Mouse (Mus musculus) C2C12 (cell line): ENCODE results near the gene Raph1. TPM values are rescaled to one million over a fixed set of nuclear protein-coding genes. Genes with fewer than 3 reads are reported as not detected.

Experiments
- H3K27me3 ChIP-seq: one replicate; pipeline ENCODE4 v1.6.1; 2011; ENCODE audit not compliant: control insufficient read depth, insufficient read depth, insufficient read length
- H3K36me3 ChIP-seq: one replicate; pipeline ENCODE4 v1.6.1; 2011; ENCODE audit not compliant: control insufficient read depth, insufficient read depth
- H3K4me3 ChIP-seq: one replicate; pipeline ENCODE4 v1.5.1; 2011; ENCODE audit warnings: mild to moderate bottlenecking, control low read depth; ENCODE audit not compliant: poor library complexity, insufficient read depth, severe bottlenecking
- H3K79me2 ChIP-seq: one replicate; pipeline ENCODE4 v1.6.1; 2011; ENCODE audit not compliant: control insufficient read depth, insufficient read depth
- H3K79me3 ChIP-seq: one replicate; pipeline ENCODE4 v1.6.1; 2011; ENCODE audit warnings: low read depth, control low read depth
- H3ac ChIP-seq: one replicate; pipeline ENCODE3; 2011; ENCODE audit warnings: low read depth; ENCODE audit not compliant: control insufficient read depth, insufficient read length
- CEBPB ChIP-seq: IDR thresholded peaks from one replicate; pipeline ENCODE4 v1.6.1; 2011; ENCODE audit warnings: low read depth, mild to moderate bottlenecking, control low read depth, moderate library complexity
- CTCF ChIP-seq: IDR thresholded peaks from one replicate; pipeline ENCODE4 v1.5.1; 2011; ENCODE audit not compliant: control insufficient read depth, insufficient read depth, insufficient read length
- FOSL1 ChIP-seq: IDR thresholded peaks from one replicate; pipeline ENCODE4 v1.8.0; 2011; ENCODE audit warnings: mild to moderate bottlenecking, low read length; ENCODE audit not compliant: poor library complexity, insufficient read depth, severe bottlenecking
- MAX ChIP-seq: IDR thresholded peaks from one replicate; pipeline ENCODE4 v1.6.1; 2011; ENCODE audit warnings: mild to moderate bottlenecking, control low read depth
- MYOD1 ChIP-seq: IDR thresholded peaks from one replicate; pipeline ENCODE4 v1.6.1; 2011; ENCODE audit warnings: low read depth; ENCODE audit not compliant: control insufficient read depth, insufficient read length
- MYOG ChIP-seq: IDR thresholded peaks from one replicate; pipeline ENCODE4 v1.6.1; 2011; ENCODE audit not compliant: control insufficient read depth, insufficient read length; ENCODE audit errors: extremely low read depth
- USF1 ChIP-seq: IDR thresholded peaks from one replicate; pipeline ENCODE4 v1.6.1; 2011; ENCODE audit warnings: low read depth, mild to moderate bottlenecking, control low read depth, moderate library complexity
- polyA plus RNA-seq: library from polyadenylated mRNA; unstranded; fragments of >200 nt; fragmentation: generic; extraction: Trizol; gene quantifications from one replicate; pipeline ENCODE4 v1.2.1, GENCODE M21; 2012; ENCODE audit warnings: missing spikeins

The Raph1 gene
- polyA plus RNA-seq, 1 experiment = 9.5 TPM

DNA sequence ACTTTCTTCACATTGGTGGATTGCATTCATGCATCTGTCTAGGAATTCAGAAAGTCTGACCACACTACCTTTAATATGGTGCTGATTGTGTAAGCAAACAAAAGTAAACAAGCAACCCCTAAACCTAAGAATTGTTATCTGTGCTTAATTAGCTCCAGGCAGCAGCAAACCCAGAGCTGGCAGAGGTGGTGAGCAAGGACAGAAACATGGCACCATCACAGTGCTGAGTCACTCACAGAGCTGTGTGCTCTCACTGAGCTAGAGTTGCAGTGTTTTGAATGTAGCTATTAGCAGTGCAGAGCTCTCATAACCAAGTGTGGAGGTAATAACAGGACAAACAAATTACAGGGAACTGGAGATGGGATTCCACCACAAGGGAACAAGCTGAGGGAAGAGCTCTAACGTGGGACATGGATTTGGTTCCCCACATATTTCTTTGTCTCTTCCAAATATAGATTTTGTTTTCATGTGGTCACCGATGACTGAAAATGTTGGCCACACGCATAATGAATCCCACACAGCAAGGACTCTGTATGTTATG lies 37.6 kb upstream of the Raph1 start:
- TF ChIP-seq FOSL1 (no peak), MYOG (no peak), CEBPB (no peak), MYOD1 (no peak), MAX (no peak), CTCF (no peak), USF1 (no peak)
- H3ac ChIP-seq = no peak overlapping the region
- no peaks in the 10 kb centered on the region for H3K36me3 ChIP-seq
- no peak overlapping the region for H3K4me3 ChIP-seq
- no peaks in the 10 kb centered on the region for H3K79me3 ChIP-seq
- H3K79me2 ChIP-seq = no peaks in the 10 kb centered on the region
- no peaks in the 10 kb centered on the region for H3K27me3 ChIP-seq

GRCm38 (mm10) chr1:60600682-60601081 lies 33.8 kb upstream of the Raph1 start:
- Histone ChIP-seq H3K36me3 (no peaks in the 10 kb centered on the region), H3K27me3 (no peaks in the 10 kb centered on the region), H3K79me3 (no peaks in the 10 kb centered on the region), H3K79me2 (no peaks in the 10 kb centered on the region), H3ac (no peak overlapping the region), H3K4me3 (no peak overlapping the region)
- TF ChIP-seq MYOD1 = no peak
- no peak for TF ChIP-seq CTCF
- no peak for TF ChIP-seq MYOG
- no peak for TF ChIP-seq CEBPB
- TF ChIP-seq USF1 = no peak
- TF ChIP-seq MAX = no peak

- Histone ChIP-seq H3K79me3 (no peaks in the 10 kb centered on the region), H3K27me3 (no peaks in the 10 kb centered on the region), H3ac (no peak overlapping the region), H3K36me3 (no peaks in the 10 kb centered on the region), H3K79me2 (no peaks in the 10 kb centered on the region), H3K4me3 (no peak overlapping the region)
- TF ChIP-seq CTCF = no peak
- TF ChIP-seq MYOG = no peak
- no peak for TF ChIP-seq MYOD1
- TF ChIP-seq CEBPB = no peak
- no peak for TF ChIP-seq FOSL1
Measured at GRCm38 (mm10) chr1:60599926-60600325, 33.0 kb upstream of the Raph1 start.

- TF ChIP-seq MYOG (no peak), CTCF (no peak), CEBPB (peak; percentile 81), MYOD1 (no peak), MAX (no peak), USF1 (no peak), FOSL1 (no peak)
- H3K79me3 ChIP-seq = no peaks in the 10 kb centered on the region
- H3K36me3 ChIP-seq = no peaks in the 10 kb centered on the region
- no peaks in the 10 kb centered on the region for H3K79me2 ChIP-seq
- H3K27me3 ChIP-seq = no peaks in the 10 kb centered on the region
- no peak overlapping the region for H3ac ChIP-seq
- H3K4me3 ChIP-seq = no peak overlapping the region
Measured at GRCm38 (mm10) chr1:60599013-60599701, 32.3 kb upstream of the Raph1 start.

- no peaks in the 10 kb centered on the region for H3K36me3 ChIP-seq
- no peak overlapping the region for H3ac ChIP-seq
- no peak overlapping the region for H3K4me3 ChIP-seq
- no peaks in the 10 kb centered on the region for H3K79me3 ChIP-seq
- H3K79me2 ChIP-seq = no peaks in the 10 kb centered on the region
- TF ChIP-seq CEBPB (no peak), CTCF (no peak), FOSL1 (no peak), MYOD1 (no peak), USF1 (no peak), MAX (no peak), MYOG (no peak)
- H3K27me3 ChIP-seq = no peaks in the 10 kb centered on the region
Measured at GRCm38 (mm10) chr1:60596386-60597320, 29.7 kb upstream of the Raph1 start.

DNA sequence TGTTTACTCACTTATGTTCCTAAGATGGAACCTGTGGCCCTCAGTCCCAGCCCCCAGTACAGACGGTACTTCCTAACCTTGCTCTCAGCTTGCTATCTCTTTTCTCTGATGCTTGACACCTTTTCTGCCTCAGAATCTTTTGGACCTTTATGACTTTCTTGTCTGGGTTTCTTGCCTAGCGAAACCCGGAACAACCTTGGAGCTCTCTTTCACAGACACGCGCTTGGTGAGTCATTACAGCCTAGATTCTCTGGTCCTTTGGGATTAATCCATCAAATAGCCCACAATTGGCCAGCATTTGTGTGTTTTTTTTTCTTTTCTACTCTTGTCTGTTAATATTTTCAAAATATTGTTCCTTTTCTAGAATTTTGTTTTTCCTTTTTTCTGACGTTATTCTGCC lies 26.2 kb upstream of the Raph1 start:
- Histone ChIP-seq H3K27me3 (no peaks in the 10 kb centered on the region), H3K36me3 (no peaks in the 10 kb centered on the region), H3K79me3 (no peaks in the 10 kb centered on the region), H3K4me3 (no peak overlapping the region), H3ac (no peak overlapping the region), H3K79me2 (no peaks in the 10 kb centered on the region)
- TF ChIP-seq FOSL1 (no peak), CTCF (no peak), MYOG (no peak), USF1 (no peak), MAX (no peak), MYOD1 (no peak), CEBPB (no peak)
